Mouse (Mus musculus): ENCODE data around the gene Cblb. TPM values are rescaled to one million over a fixed set of nuclear protein-coding genes. Genes with fewer than 3 reads are reported as not detected.

Gene Cblb
- polyA plus RNA-seq, 1 experiment from 2014 or later: 8.7 TPM

DNA sequence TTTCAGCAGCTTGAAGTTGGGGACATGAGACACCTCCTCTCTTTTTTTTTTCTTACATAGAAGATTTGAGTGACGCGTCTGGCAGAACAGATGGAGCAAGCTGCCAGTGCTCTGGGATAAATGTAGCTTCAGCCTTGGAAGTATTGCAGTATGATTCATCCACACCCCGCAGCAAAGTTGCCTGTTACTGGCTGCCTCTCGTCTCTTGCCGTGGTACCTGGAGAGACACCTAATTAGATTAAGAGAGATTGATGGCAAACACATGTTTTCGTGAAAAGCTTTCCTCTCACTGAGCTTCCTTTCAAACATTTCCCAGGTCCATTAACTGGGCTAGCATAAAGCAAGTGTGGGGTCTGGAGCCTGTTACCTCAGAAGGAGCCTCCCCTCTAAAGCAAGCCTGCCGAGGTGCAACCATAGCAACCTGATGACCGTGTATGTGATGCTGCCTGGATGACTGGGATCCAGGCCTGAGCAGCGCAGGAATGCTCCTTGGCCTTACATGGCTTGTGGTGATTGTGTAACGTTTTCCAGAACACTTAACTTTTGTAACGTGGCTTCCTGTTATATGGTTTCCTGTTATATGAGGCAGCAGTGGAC is 103.7 kb downstream of the Cblb start:
- no peaks in the 10 kb centered on the region for H3K27me3 ChIP-seq (replicated peaks; ENCODE audit: insufficient read depth, low read length)
- H3K4me3 ChIP-seq (ENCODE audit: low read depth, low read length): no peak overlapping the region
- H3K9me3 ChIP-seq (ENCODE audit: low read length): no peaks in the 10 kb centered on the region
- whole genome bisulfite sequencing: 58% methylated on average over 11 of the region's 11 CpGs
- peaks cover 5% of the 10 kb centered on the region; the same call in 1 of the 2 replicates for H3K4me1 ChIP-seq (ENCODE audit: insufficient read depth, low read depth, low read length)
- no peak overlapping the region for H3K4me2 ChIP-seq (replicated peaks; ENCODE audit: low read depth, low read length)
- TF ChIP-seq CTCF (IDR thresholded peaks at IDR 0.05) (no peak), EP300 (IDR thresholded peaks at IDR 0.05) (peak; percentile 54; the same call in 1 of the 2 replicates)
- peak; percentile 75 for DNase-seq (ENCODE audit: low spot score)
- peak; percentile 53 for ATAC-seq
- H3K36me3 ChIP-seq (ENCODE audit: insufficient read depth, low read length): no peaks in the 10 kb centered on the region; the same call in none of the 2 replicates
- H3K9ac ChIP-seq (replicated peaks; ENCODE audit: low read depth): no peak overlapping the region
- peak overlapping the region; percentile 83 for H3K27ac ChIP-seq (ENCODE audit: low read length)

DNA sequence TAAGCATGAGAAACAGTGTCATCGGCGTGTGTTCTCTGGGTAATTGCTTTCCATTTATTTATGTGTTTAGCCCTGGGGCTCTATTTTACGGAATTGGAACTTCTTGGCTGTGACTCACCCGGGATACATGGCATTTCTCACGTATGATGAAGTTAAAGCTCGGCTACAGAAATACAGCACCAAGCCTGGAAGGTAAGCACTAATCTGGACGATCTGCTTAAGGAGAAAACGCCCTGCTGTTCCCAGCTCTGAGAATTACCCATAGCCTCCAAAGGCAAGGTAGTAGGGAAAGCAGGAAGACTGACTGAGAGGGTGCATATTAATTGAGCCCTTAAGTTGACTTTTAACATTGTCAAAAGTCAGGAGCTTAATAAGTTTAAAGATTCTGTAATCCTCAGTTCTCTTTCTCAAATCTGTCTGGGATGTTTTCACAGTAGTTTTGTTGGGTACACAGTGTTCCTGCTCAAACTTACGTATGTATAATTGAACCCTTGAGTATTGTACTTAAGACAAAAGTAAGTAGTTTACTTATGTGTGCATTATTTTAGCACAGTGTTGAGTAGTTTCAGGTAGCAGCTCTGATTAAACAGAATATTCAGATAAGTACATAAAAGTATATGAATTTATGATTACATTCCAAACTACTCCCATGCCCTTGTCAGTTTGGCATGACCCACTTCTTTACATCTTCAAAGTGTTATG is 104.8 kb downstream of the Cblb start:
- peaks cover 5% of the 10 kb centered on the region; the same call in 1 of the 2 replicates for H3K4me1 ChIP-seq (ENCODE audit: insufficient read depth, low read depth, low read length)
- no peak overlapping the region for H3K9ac ChIP-seq (replicated peaks; ENCODE audit: low read depth)
- ATAC-seq (peak; percentile 94), DNase-seq (ENCODE audit: low spot score) (peak; percentile 87)
- TF ChIP-seq CTCF (IDR thresholded peaks at IDR 0.05) (no peak), EP300 (IDR thresholded peaks at IDR 0.05) (peak; percentile 100)
- H3K36me3 ChIP-seq (ENCODE audit: insufficient read depth, low read length): no peaks in the 10 kb centered on the region; the same call in 1 of the 2 replicates
- no peak overlapping the region for H3K4me2 ChIP-seq (replicated peaks; ENCODE audit: low read depth, low read length)
- H3K9me3 ChIP-seq (ENCODE audit: low read length): no peaks in the 10 kb centered on the region
- H3K4me3 ChIP-seq (ENCODE audit: low read depth, low read length): no peak overlapping the region
- 66% methylated on average over 9 of the region's 9 CpGs for WGBS
- H3K27ac ChIP-seq (ENCODE audit: low read length): peak overlapping the region; percentile 83
- H3K27me3 ChIP-seq (replicated peaks; ENCODE audit: insufficient read depth, low read length): no peaks in the 10 kb centered on the region

DNA sequence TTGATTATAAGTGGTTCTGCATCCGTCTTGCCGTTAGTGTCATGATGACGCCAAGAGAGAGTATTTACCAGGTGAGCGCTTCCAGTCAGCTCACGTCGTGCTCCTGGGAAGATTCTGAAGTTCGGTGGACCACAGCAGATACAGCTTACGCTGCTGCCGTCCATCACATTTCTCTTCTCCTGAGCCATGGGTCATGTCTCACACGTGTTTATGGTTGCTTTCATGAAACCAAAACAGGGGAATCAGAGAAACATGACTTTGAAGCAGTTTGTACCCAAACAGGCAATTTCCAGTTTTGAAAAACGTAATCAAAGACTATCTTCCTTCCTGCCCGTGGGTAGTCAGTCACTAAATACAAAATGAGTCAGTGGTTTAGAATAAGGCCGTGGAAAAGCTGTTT is 112.1 kb downstream of the Cblb start:
- no peak overlapping the region for H3K27ac ChIP-seq (ENCODE audit: low read length)
- no peak overlapping the region for H3K4me3 ChIP-seq (ENCODE audit: low read depth, low read length)
- no peaks in the 10 kb centered on the region for H3K27me3 ChIP-seq (replicated peaks; ENCODE audit: insufficient read depth, low read length)
- ATAC-seq (no peak), DNase-seq (ENCODE audit: low spot score) (no peak)
- TF ChIP-seq EP300 (IDR thresholded peaks at IDR 0.05): no peak
- no peak for TF ChIP-seq CTCF (IDR thresholded peaks at IDR 0.05)
- no peaks in the 10 kb centered on the region for H3K4me1 ChIP-seq (ENCODE audit: insufficient read depth, low read depth, low read length)
- no peak overlapping the region for H3K4me2 ChIP-seq (replicated peaks; ENCODE audit: low read depth, low read length)
- 92% methylated on average over 13 of the region's 13 CpGs for WGBS
- H3K9ac ChIP-seq (replicated peaks; ENCODE audit: low read depth): no peak overlapping the region
- H3K9me3 ChIP-seq (ENCODE audit: low read length): no peaks in the 10 kb centered on the region
- peaks cover 25% of the 10 kb centered on the region for H3K36me3 ChIP-seq (ENCODE audit: insufficient read depth, low read length)

DNA sequence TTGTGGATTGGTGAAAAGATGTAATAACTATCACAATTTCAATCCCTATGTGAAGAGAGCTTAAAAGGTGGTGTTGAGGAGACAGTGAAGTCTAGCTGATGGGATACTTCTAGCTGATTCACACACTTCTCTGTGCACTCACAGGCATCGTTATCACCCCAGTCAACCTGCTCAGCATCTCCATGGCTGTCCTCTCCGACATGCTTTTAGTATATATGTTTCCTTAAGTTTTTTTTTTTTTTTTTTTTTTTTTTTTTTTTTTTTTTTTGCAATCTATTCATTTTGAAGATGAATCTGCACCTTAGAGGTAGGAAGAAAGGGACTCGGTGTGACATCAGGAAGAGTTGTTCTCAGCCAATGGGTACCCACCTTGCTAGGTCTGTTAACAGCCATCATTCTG is 112.8 kb downstream of the Cblb start:
- peaks cover 25% of the 10 kb centered on the region for H3K36me3 ChIP-seq (ENCODE audit: insufficient read depth, low read length)
- no peak for ATAC-seq
- no peaks in the 10 kb centered on the region for H3K27me3 ChIP-seq (replicated peaks; ENCODE audit: insufficient read depth, low read length)
- no peak overlapping the region for H3K4me2 ChIP-seq (replicated peaks; ENCODE audit: low read depth, low read length)
- no peak for DNase-seq (ENCODE audit: low spot score)
- 94% methylated on average over 3 of the region's 3 CpGs for WGBS
- no peaks in the 10 kb centered on the region for H3K4me1 ChIP-seq (ENCODE audit: insufficient read depth, low read depth, low read length)
- H3K27ac ChIP-seq (ENCODE audit: low read length): no peak overlapping the region
- no peaks in the 10 kb centered on the region for H3K9me3 ChIP-seq (ENCODE audit: low read length)
- TF ChIP-seq EP300 (IDR thresholded peaks at IDR 0.05): no peak
- H3K4me3 ChIP-seq (ENCODE audit: low read depth, low read length): no peak overlapping the region
- no peak overlapping the region for H3K9ac ChIP-seq (replicated peaks; ENCODE audit: low read depth)

DNA sequence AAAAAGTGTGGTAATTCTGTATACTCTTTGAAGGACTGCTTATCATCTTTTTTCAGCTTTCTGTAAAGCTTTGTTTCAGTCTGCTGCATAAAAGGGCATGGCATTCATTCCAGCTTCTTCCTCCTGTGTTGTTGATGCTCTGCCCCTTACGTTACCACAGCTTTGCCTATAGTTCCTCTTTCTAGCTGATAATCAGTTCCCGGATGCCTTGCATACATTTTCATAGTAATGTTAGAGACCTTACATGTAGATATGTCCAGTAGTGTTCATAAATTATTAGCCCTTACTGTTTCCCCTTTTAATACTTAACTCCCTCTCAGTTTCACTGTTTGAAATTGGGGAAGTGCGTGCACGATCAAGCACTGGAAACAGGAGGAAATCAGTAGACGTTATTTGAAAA is 113.8 kb downstream of the Cblb start:
- H3K4me3 ChIP-seq (ENCODE audit: low read depth, low read length): no peak overlapping the region
- H3K27ac ChIP-seq (ENCODE audit: low read length): no peak overlapping the region
- TF ChIP-seq EP300 (IDR thresholded peaks at IDR 0.05) (no peak), CTCF (IDR thresholded peaks at IDR 0.05) (no peak)
- H3K27me3 ChIP-seq (replicated peaks; ENCODE audit: insufficient read depth, low read length): no peaks in the 10 kb centered on the region
- peaks cover 25% of the 10 kb centered on the region for H3K36me3 ChIP-seq (ENCODE audit: insufficient read depth, low read length)
- H3K4me2 ChIP-seq (replicated peaks; ENCODE audit: low read depth, low read length): no peak overlapping the region
- WGBS: 73% methylated on average over 5 of the region's 5 CpGs
- no peak overlapping the region for H3K9ac ChIP-seq (replicated peaks; ENCODE audit: low read depth)
- peak; percentile 23 for DNase-seq (ENCODE audit: low spot score)
- no peaks in the 10 kb centered on the region for H3K9me3 ChIP-seq (ENCODE audit: low read length)
- no peak for ATAC-seq
- H3K4me1 ChIP-seq (ENCODE audit: insufficient read depth, low read depth, low read length): no peaks in the 10 kb centered on the region

DNA sequence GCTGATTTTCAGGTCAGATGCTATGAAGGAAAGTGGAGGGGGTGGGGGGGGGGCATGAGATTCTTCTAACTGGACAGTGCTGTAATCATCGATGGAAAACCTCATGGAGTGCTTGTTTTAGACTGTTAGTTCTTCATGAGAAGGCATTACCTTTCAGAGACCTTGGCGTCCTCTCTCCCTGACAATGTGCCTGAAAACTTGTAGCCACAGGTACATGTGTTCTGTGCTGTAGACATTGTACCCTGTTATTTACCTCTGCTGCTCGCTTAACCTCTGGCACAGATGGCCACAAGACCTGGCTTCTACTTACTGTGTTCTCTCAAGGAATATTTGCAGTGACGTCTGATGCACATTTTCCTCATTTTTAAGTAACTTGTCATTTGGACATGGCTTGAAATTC is 114.5 kb downstream of the Cblb start:
- H3K36me3 ChIP-seq (ENCODE audit: insufficient read depth, low read length): peaks cover 25% of the 10 kb centered on the region
- no peak overlapping the region for H3K27ac ChIP-seq (ENCODE audit: low read length)
- no peak for DNase-seq (ENCODE audit: low spot score)
- ATAC-seq: no peak
- H3K9ac ChIP-seq (replicated peaks; ENCODE audit: low read depth): no peak overlapping the region
- H3K27me3 ChIP-seq (replicated peaks; ENCODE audit: insufficient read depth, low read length): no peaks in the 10 kb centered on the region
- H3K4me1 ChIP-seq (ENCODE audit: insufficient read depth, low read depth, low read length): no peaks in the 10 kb centered on the region
- H3K9me3 ChIP-seq (ENCODE audit: low read length): no peaks in the 10 kb centered on the region
- WGBS: 70% methylated on average over 4 of the region's 4 CpGs
- no peak overlapping the region for H3K4me3 ChIP-seq (ENCODE audit: low read depth, low read length)
- TF ChIP-seq EP300 (IDR thresholded peaks at IDR 0.05) (no peak), CTCF (IDR thresholded peaks at IDR 0.05) (no peak)
- no peak overlapping the region for H3K4me2 ChIP-seq (replicated peaks; ENCODE audit: low read depth, low read length)
